Mouse (Mus musculus) heart, postnatal 0 days (tissue): ENCODE data around the gene Tecta. TPM values are rescaled to one million over a fixed set of nuclear protein-coding genes. Genes with fewer than 3 reads are reported as not detected.

ENCODE experiments used
- ATAC-seq: fragments of 200-750 bp; cut with Nextera tagmentation; 2 replicates; pipeline ENCODE4 v1.8.0; 2017; ENCODE audit warnings: low read depth, moderate number of reproducible peaks, moderate library complexity; ENCODE audit not compliant: insufficient read depth
- DNase-seq: peaks from one replicate; pipeline ENCODE4 v3.0.0-alpha.2; 2016; ENCODE audit warnings: low spot score
- H3K27ac ChIP-seq: fragments of 300-500 bp; sonication (generic); 2 replicates; pipeline ENCODE4 v1.5.1; 2014; ENCODE audit warnings: low read depth, mild to moderate bottlenecking
- H3K27me3 ChIP-seq: fragments of 300-500 bp; sonication (generic); 2 replicates; pipeline ENCODE4 v1.6.1; 2014; ENCODE audit warnings: low read length, mixed read lengths; ENCODE audit not compliant: control insufficient read depth, insufficient read depth
- H3K36me3 ChIP-seq: fragments of 300-500 bp; sonication (generic); replicated peaks from 2 replicates; pipeline ENCODE4 v1.6.1; 2014; ENCODE audit warnings: low read length, mixed read lengths; ENCODE audit not compliant: control insufficient read depth, insufficient read depth
- H3K4me1 ChIP-seq: fragments of 300-500 bp; sonication (generic); 2 replicates; pipeline ENCODE4 v1.6.1; 2014; ENCODE audit warnings: antibody characterized with exemption; ENCODE audit not compliant: control insufficient read depth, insufficient read depth
- H3K4me2 ChIP-seq: fragments of 300-500 bp; sonication (generic); 2 replicates; pipeline ENCODE4 v1.6.1; 2014; ENCODE audit warnings: low read depth, mild to moderate bottlenecking, low read length, moderate library complexity
- H3K4me3 ChIP-seq: fragments of 300-500 bp; sonication (generic); 2 replicates; pipeline ENCODE4 v1.5.1; 2014; ENCODE audit warnings: low read depth, low read length
- H3K9ac ChIP-seq: fragments of 300-500 bp; sonication (generic); replicated peaks from 2 replicates; pipeline ENCODE4 v1.6.1; 2014; ENCODE audit warnings: low read depth, low read length, mixed read lengths
- H3K9me3 ChIP-seq: fragments of 300-500 bp; sonication (generic); replicated peaks from 2 replicates; pipeline ENCODE4 v1.6.1; 2016; ENCODE audit warnings: low read length; ENCODE audit not compliant: control insufficient read depth
- CTCF ChIP-seq: IDR thresholded peaks from 2 replicates; pipeline ENCODE4 v1.5.1; 2016; ENCODE audit warnings: antibody characterized with exemption, control low read depth, low read depth
- EP300 ChIP-seq: IDR thresholded peaks from 2 replicates; pipeline ENCODE4 v1.6.1; 2016; ENCODE audit warnings: antibody characterized with exemption, low read depth
- WGBS: fragments of 180-500 bp; shearing (Covaris S2); extraction: QIAGEN DNeasy Blood & Tissue Kit; methylation state at CpG from one replicate; pipeline ENCODE4 v1.1.7; 2014; 5-methylcytosine and 5-hydroxymethylcytosine counted together
- polyA plus RNA-seq: library from polyadenylated mRNA; unstranded; fragments of >200 nt; fragmentation: Nextera tagmentation; extraction: Ambion mirVana; gene quantifications from 2 replicates; pipeline ENCODE4 v1.2.1, GENCODE M21; 2015
- total RNA-seq: library from RNA; depleted of rRNA; stranded (reverse); fragments of >200 nt; gene quantifications from 2 replicates; pipeline ENCODE4 v1.2.3, GENCODE M21; 2014; ENCODE audit warnings: low replicate concordance

Gene Tecta
- total and polyA plus RNA-seq, 2 experiments from 2014 or later = 0.04 to 0.19 TPM

- Histone ChIP-seq H3K4me1 (no peaks in the 10 kb centered on the region), H3K4me2 (no peak overlapping the region), H3K9ac (no peak overlapping the region), H3K4me3 (no peak overlapping the region), H3K36me3 (no peaks in the 10 kb centered on the region), H3K27me3 (no peaks in the 10 kb centered on the region), H3K27ac (no peak overlapping the region), H3K9me3 (no peaks in the 10 kb centered on the region)
- no peak for ATAC-seq
- DNase-seq = no peak
- TF ChIP-seq EP300 = no peak
- TF ChIP-seq CTCF = no peak
- WGBS = 40% methylated on average over 6 of the region's 6 CpGs
Measured at GRCm38 (mm10) chr9:42371670-42372368, 27.9 kb downstream of the Tecta start.

GRCm38 (mm10) chr9:42357585-42357984 is 42.1 kb downstream of the Tecta start:
- H3K27ac ChIP-seq = no peak overlapping the region
- WGBS = 84% methylated on average over 4 of the region's 4 CpGs
- DNase-seq (no peak), ATAC-seq (no peak)
- H3K4me2 ChIP-seq = no peak overlapping the region
- TF ChIP-seq CTCF = no peak
- no peak for TF ChIP-seq EP300
- H3K9ac ChIP-seq = no peak overlapping the region
- no peaks in the 10 kb centered on the region for H3K36me3 ChIP-seq
- no peaks in the 10 kb centered on the region for H3K27me3 ChIP-seq
- H3K4me1 ChIP-seq = no peaks in the 10 kb centered on the region
- no peak overlapping the region for H3K4me3 ChIP-seq
- H3K9me3 ChIP-seq = no peaks in the 10 kb centered on the region

GRCm38 (mm10) chr9:42354871-42355270 is 44.9 kb downstream of the Tecta start:
- ATAC-seq (no peak), DNase-seq (no peak)
- Histone ChIP-seq H3K4me3 (no peak overlapping the region), H3K9me3 (no peaks in the 10 kb centered on the region), H3K27ac (no peak overlapping the region), H3K36me3 (no peaks in the 10 kb centered on the region), H3K4me1 (no peaks in the 10 kb centered on the region), H3K27me3 (no peaks in the 10 kb centered on the region), H3K4me2 (no peak overlapping the region), H3K9ac (no peak overlapping the region)
- no peak for TF ChIP-seq CTCF
- no peak for TF ChIP-seq EP300
- 83% methylated on average over 1 of the region's 1 CpGs for WGBS

GRCm38 (mm10) chr9:42349791-42350190 is 49.9 kb downstream of the Tecta start:
- 45% methylated on average over 7 of the region's 7 CpGs for WGBS
- no peak for TF ChIP-seq CTCF
- TF ChIP-seq EP300 = no peak

GRCm38 (mm10) chr9:42346297-42346696 is 53.4 kb downstream of the Tecta start:
- no peak for ATAC-seq
- Histone ChIP-seq H3K4me3 (no peak overlapping the region), H3K9me3 (no peaks in the 10 kb centered on the region), H3K4me2 (no peak overlapping the region), H3K4me1 (no peaks in the 10 kb centered on the region), H3K27me3 (no peaks in the 10 kb centered on the region), H3K9ac (no peak overlapping the region), H3K27ac (no peak overlapping the region), H3K36me3 (no peaks in the 10 kb centered on the region)
- no peak for DNase-seq
- TF ChIP-seq EP300 (no peak), CTCF (no peak)

More at GRCm38 (mm10) chr9:42349791-42350190, 49.9 kb downstream of the Tecta start:
- DNase-seq (no peak), ATAC-seq (no peak)
- H3K27ac ChIP-seq = no peak overlapping the region
- H3K4me2 ChIP-seq = no peak overlapping the region
- H3K4me1 ChIP-seq = no peaks in the 10 kb centered on the region
- H3K27me3 ChIP-seq = no peaks in the 10 kb centered on the region
- H3K4me3 ChIP-seq = no peak overlapping the region
- no peaks in the 10 kb centered on the region for H3K36me3 ChIP-seq
- no peaks in the 10 kb centered on the region for H3K9me3 ChIP-seq
- no peak overlapping the region for H3K9ac ChIP-seq

- ATAC-seq (no peak), DNase-seq (no peak)
- Histone ChIP-seq H3K27ac (no peak overlapping the region), H3K9me3 (no peaks in the 10 kb centered on the region), H3K4me1 (peaks cover 7% of the 10 kb centered on the region; the same call in 1 of the 2 replicates), H3K9ac (no peak overlapping the region), H3K4me3 (no peak overlapping the region), H3K4me2 (no peak overlapping the region), H3K36me3 (no peaks in the 10 kb centered on the region), H3K27me3 (no peaks in the 10 kb centered on the region)
- TF ChIP-seq CTCF (no peak), EP300 (no peak)
- WGBS = 56% methylated on average over 4 of the region's 4 CpGs
Measured at GRCm38 (mm10) chr9:42339151-42339550, 60.6 kb downstream of the Tecta start.
